Mouse (Mus musculus) brain, adult 2 months (tissue): ENCODE measurements around the gene Pcare.
"Not testable (repeated sequence)": the region's sequence is repeated elsewhere in the genome, so short reads cannot be mapped to it uniquely, and the experiment has no call there.

Experiments
- DNase-seq: peaks from one replicate; pipeline ENCODE4 v3.0.0; 2011; ENCODE audit warnings: low read depth, low spot score

Pcare gene

GRCm38 (mm10) chr17:71752831-71753230, at the start of gene Pcare:
Gene Pcare, minus strand, starts transcription at chr17:71752894.
- peak; percentile 53 for DNase-seq

GRCm38 (mm10) chr17:71795521-71796205, 43.0 kb upstream of the Pcare start:
- peak; percentile 30 for DNase-seq

GRCm38 (mm10) chr17:71791622-71792021, 38.9 kb upstream of the Pcare start:
- no peak for DNase-seq

- DNase-seq, result no peak
These were observed 38.4 kb upstream of the Pcare start for GRCm38 (mm10) chr17:71791109-71791508.

- peak; percentile 24 for DNase-seq
These were observed 33.8 kb upstream of the Pcare start for GRCm38 (mm10) chr17:71786456-71786855.

- DNase-seq, result peak; percentile 49
These were observed 30.7 kb upstream of the Pcare start for GRCm38 (mm10) chr17:71783366-71783735.

- peak; percentile 74 for DNase-seq
These were observed 30.1 kb upstream of the Pcare start for GRCm38 (mm10) chr17:71782699-71783365.

- DNase-seq, result peak; percentile 62
These were observed 29.6 kb upstream of the Pcare start for GRCm38 (mm10) chr17:71782242-71782698.

- DNase-seq, result peak; percentile 88
These were observed 28.3 kb upstream of the Pcare start for GRCm38 (mm10) chr17:71780945-71781344.

- no peak for DNase-seq
These were observed 27.8 kb upstream of the Pcare start for GRCm38 (mm10) chr17:71780490-71780889.

GRCm38 (mm10) chr17:71778696-71779095, 26.0 kb upstream of the Pcare start:
- no peak for DNase-seq

- DNase-seq, result peak; percentile 62
These were observed 22.6 kb upstream of the Pcare start for GRCm38 (mm10) chr17:71775279-71775678.

- peak; percentile 57 for DNase-seq
These were observed 21.5 kb upstream of the Pcare start for GRCm38 (mm10) chr17:71774173-71774572.

- no peak for DNase-seq
These were observed 18.0 kb upstream of the Pcare start for GRCm38 (mm10) chr17:71770696-71771095.

GRCm38 (mm10) chr17:71769564-71769963, 16.9 kb upstream of the Pcare start:
- no peak for DNase-seq

- not testable (repeated sequence) for DNase-seq
These were observed 15.5 kb upstream of the Pcare start, which contains the start of gene Clip4 for GRCm38 (mm10) chr17:71768173-71768572. Gene Clip4, plus strand, starts transcription at chr17:71768473.

GRCm38 (mm10) chr17:71760536-71760935, 7.8 kb upstream of the Pcare start:
- no peak for DNase-seq

- no peak for DNase-seq
These were observed 3.0 kb downstream of the Pcare start for GRCm38 (mm10) chr17:71749616-71750168.

- no peak for DNase-seq
These were observed 5.1 kb downstream of the Pcare start for GRCm38 (mm10) chr17:71747561-71747960.

GRCm38 (mm10) chr17:71746114-71746513, 6.6 kb downstream of the Pcare start:
- DNase-seq, result peak; percentile 65

GRCm38 (mm10) chr17:71742935-71743334, 9.8 kb downstream of the Pcare start:
- DNase-seq, result peak; percentile 91

- no peak for DNase-seq
These were observed 10.5 kb downstream of the Pcare start for GRCm38 (mm10) chr17:71742156-71742555.

GRCm38 (mm10) chr17:71736442-71736841, 16.3 kb downstream of the Pcare start:
- no peak for DNase-seq
